Mouse (Mus musculus): Measurements from ENCODE around the gene Actg2. TPM values are rescaled to one million over a fixed set of nuclear protein-coding genes. Genes with fewer than 3 reads are reported as not detected.
A peak's percentile ranks its signal among the peaks of the same experiment; 100 is the strongest.

Actg2 gene
- total RNA-seq, 4 experiments from 2014 or later, result 0.33 to 1.6 (median 0.89) TPM

GRCm38 (mm10) chr6:83515172-83515571 lies 20.9 kb downstream of the Actg2 start:
- DNase-seq (ENCODE audit: low spot score), result no peak

DNA sequence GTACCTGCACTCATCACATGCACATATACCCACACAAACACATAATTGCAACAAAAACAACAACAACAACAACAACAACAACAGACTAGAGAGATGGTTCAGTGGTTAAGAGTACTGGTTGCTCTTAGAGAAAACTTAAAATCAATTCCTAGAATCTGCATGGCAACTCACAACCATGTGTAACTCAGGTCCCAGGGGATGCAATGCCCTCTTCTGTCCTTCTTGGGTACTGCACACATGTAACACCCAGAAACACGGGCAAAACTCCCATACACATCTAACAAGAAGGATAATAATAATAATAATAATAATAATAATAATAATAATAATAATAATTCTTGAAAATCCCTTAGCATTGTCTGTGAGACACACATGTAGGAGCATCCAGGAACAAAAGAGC lies 23.6 kb downstream of the Actg2 start:
- peak; percentile 67 for DNase-seq (ENCODE audit: low spot score)

DNA sequence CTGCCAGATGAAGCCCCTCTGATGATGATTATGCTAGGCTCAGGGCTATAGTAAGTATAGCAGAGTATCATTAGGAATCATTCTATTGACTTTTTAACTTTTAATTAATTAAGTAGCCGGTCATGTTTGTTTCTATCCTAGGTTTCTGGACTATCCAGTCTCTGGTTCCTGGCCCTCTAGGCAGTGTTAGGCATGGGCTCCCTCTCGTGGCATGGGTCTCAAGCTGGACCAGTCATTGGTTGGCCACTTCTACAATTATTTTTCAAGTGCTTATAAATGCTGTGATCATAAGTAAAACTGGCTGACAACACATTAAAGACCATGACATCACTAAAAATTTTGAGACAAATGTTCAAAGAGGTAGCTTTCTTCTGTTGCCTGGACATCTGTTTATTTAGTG lies 25.9 kb downstream of the Actg2 start:
- no peak for DNase-seq (ENCODE audit: low spot score)

DNA sequence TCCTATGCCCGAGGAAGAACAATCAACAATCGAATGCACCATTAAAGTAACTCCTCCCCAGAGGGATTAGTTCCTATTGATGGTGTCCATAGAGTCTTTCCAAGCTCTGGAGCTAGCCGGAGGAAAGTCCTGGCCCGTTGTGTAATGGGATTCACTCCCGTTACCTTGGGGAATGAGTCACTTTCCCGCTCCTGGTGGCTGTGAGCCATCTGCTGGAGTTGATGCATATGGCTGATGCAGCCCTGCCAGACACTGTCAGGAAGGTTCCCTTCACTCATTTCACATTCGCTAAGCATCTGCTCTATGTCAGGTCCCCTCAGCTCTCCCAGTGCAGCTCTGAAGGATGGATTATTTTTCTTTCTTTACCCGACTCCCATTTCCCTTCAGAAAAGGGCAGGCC lies 26.6 kb downstream of the Actg2 start:
- DNase-seq (ENCODE audit: low spot score), result no peak

DNA sequence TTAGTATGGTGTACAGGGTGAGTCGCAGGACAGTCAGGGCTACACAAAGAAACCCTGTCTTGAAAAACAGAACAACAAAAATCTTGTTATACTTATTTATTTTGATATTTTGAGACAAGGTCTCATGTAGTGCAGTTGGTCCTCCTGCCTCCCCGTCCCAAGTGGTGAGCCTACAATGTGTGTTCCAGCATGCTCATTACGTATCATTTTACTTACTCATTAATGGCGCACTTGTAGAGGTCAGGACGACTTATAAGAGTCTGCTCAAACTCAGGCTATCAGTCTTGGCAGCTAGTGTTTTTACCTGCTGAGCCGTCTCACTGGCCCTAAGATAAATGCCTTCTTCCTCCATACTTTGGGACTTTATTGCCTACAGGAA lies 28.9 kb downstream of the Actg2 start:
- no peak for DNase-seq (ENCODE audit: low spot score)

DNA sequence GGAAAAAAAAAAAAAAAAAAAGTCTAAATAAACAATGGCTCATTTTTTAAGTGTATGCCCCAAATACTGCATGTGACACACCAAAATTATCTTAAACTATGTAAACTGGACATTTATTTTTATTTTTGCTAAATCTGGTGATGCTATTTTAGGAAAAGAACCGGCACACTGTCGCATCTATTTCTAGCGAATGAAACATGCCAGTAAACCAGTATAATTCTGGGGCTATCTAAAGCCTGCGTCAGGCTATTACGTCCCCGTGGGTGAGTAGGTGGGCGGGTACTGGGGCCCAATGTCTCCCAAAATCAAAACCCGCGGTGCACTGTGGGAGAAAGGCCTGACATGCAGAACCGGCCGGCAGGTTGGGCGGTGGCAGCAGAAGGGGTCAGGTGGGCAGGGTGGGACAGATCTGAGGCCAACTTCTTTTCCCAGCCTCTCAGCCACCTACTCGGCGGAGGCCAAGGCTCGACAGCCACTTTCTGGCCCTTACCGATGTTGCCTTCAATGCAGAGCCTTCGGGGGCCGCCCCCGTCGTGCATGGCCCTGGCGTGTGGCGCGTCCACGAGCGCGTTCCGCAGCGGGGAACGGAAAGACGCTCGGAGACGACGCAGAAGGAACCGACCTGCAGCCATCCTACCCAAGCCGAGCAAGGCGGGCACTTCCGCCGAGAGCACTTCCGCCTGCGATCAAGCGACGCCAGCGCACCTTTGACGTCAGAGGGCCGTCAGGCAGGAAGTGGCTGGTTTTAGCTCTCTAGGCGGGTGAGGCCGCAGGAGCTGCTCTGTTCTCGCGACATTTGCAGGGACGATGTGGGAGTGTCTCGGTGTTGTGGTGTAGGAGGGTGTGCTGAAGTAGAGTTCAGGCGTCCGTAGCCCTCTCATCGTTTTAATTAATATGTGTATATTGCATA lies 29.6 kb downstream of the Actg2 start, which contains the start of gene Dguok:
TSS of gene Dguok (minus strand) at position 712 of the 910 bp plus-strand sequence.
- peak; percentile 97 for DNase-seq (ENCODE audit: low spot score)

DNA sequence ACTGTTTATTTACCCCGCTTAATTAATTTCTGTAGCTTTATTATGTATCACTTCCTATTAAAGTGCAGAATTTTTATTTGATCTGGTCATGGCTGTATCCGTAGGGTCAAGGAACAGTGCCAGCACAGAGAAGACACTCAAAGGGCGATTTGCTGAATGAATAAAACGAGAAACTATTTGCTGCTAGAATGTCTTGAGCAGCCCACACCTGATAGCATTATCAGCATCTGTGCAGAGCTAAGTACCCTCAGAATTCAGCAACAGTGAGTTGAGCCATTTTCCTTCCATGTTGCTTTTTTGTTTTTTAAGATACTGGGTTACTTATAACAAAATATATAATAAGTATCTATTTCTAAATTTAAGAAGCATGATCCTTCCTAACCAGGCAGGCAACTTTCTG lies 30.5 kb downstream of the Actg2 start:
- no peak for DNase-seq (ENCODE audit: low spot score)

GRCm38 (mm10) chr6:83503361-83503760 lies 32.7 kb downstream of the Actg2 start:
- no peak for DNase-seq (ENCODE audit: low spot score)

GRCm38 (mm10) chr6:83502656-83503055 lies 33.4 kb downstream of the Actg2 start:
- DNase-seq (ENCODE audit: low spot score), result peak; percentile 37

DNA sequence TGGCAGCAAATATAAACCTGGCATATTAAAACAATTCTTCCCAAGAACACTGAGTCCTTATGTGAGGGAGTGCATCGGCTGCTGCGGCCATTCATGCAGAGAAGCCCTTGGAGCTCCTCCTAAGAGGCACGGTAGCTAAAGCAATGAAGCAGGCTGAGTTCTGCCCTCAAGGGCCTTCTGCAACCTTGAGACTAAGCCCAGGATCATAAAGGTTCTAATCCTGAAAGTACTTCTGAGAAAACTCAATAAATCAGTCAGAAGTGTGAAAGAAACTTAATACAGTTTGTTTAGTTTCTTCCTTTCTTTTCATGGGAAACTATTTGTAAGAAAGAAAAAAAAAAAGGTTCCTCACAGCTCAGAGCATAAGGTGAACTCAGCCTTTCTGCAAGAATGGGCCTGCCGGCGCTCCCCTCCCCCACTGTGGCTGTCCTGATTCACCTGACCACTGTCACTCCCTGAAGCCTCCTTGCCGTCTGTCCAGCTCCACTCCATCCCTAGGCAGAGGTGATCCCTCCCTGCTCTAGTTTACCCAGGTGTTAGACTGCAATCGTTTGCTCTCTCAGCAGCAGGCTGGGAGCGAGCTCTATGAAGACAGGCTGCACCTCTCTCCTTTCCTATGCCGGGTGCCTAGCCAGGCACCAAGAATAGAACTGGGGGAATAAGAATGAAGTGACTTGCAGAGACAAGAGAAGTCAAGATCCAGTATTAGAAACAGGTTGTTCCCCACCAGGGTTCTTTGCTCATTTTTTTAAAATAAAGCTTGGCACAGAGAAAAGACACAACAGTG lies 34.3 kb downstream of the Actg2 start:
- DNase-seq (ENCODE audit: low spot score), result no peak

DNA sequence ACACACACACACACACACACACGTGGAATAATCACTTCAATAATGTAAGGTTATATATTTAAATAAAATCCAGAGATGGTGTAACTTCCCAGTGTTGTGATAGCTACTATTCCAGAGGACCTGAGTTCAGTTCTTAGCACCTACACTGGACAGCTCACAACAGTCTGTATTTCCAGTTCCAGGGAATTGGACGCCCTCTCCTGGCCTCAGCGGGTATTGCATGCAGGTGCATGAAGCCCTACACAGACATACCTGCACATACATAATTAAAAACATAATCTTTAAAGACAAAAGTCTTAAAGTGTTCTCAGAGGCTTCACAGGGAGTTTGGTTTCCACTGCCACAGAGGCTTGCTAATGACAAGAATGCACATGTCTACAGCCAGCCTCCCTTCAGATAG lies 35.6 kb downstream of the Actg2 start:
- DNase-seq (ENCODE audit: low spot score), result no peak

GRCm38 (mm10) chr6:83499078-83499477 lies 37.0 kb downstream of the Actg2 start:
- no peak for DNase-seq (ENCODE audit: low spot score)

DNA sequence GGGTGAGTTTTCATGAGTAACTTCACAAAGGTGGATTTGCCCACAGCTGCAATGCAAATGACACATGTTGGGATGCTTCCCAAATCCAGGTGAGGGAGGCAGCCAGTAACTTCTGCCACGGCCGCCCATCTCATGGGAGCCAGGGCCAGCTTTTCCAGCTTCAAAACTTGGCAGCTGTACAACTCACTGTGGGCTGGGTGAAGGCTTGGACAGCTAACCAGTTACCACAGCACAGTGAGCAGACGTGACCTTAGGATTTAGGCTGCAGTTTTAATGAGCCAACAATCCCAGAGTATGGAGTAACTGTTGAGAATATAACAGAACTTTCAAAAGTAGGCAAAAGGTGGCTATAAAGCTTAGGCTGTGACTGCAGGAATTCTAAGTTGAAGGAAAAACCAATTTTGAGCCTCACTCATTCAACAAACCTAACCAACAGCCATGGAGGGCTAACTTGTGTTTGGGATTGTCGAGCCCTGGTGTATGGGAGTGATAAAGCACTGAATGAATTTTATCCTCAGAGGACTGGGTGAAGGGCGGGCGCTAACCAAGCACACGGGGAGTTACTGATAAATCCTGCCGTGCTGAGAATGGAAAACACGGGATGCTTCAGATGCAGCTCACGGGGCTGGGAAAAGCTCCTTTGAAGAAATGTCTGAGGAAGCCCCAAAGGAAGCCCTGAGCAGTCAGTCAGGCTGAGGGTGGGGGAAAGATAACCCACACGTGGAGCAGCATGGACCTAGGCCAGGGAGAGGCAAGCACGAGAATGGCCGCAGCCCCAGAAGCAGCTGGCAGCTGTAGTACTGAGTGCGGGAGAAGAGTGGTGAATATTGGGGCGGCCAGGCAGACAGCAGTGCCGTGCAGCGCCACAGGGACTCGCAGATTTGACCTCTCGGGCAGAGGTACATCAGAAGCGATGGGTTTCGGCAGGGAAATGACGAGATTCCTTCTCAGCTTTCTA lies 39.0 kb downstream of the Actg2 start:
- no peak for DNase-seq (ENCODE audit: low spot score)

DNA sequence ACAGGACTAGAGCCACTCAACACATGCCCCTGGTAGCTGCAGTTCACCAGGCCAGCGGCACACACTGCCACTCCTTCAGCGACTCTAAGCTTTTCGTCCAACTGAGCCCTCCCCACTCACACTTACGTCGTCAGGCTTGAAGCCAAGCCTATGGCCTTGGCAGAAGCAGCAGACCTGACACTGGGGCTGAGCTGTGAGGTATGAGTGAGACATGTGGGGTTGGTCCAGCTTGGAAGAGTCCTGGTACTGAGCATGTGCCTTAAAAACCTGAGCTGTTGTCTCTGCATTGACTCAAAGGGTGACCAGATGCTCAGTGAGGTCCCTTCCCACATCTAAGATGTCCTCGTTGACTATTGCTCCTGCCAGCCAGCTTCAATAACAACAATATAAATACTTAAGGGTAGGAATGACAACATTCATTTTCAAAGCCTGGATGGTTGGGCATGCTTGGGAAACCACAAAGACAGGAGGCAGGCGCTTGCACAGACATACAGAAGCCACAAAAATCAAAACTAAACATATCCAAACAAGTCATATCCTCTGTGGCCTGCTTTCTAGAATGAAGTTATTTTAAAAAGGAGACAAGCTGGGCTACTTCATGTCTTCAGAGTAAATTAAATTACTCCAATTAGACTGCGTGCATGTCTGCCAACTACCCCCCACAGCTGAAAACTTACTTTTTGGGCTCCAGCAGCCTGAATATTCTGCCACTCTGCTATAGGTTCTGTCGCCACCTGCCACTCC lies 39.9 kb downstream of the Actg2 start:
- DNase-seq (ENCODE audit: low spot score), result peak; percentile 36

DNA sequence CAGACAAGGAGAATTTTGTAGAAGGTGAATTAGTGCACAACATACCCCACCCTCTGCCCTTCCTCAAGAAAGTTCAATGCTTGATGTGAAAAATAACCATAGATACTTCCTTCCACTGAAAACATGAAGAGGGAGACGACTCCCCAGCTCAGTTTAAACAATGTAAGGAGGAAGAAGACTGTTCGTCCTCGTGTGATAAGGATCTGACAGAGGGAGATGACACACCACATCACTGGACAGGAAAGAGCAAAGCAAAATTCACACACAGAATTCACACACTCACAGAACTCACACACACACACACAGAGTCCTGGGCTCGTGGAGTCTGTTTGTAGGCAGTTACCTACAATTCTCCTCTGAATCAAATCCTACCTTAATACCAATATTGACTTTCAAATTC lies 45.4 kb downstream of the Actg2 start:
- no peak for DNase-seq (ENCODE audit: low spot score)

DNA sequence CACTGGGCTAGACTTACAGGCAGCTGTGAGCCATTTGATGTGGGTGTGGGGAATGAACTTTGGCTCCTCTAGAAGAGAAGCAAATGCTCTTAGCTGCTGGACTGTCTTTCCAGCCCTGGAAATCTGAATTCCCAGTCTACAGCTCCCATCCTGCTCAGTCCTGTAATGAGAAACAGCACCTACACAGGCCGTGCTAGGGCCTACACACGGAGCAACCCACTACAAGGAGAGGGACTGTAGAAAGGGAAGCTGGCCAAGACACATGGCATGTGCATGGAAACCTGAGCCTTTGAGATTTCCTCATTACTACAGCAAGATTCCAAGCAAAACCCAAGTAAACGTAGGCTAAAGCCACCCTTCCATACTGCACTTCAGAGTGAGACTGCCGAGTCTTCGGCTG lies 47.9 kb downstream of the Actg2 start:
- DNase-seq (ENCODE audit: low spot score), result no peak

GRCm38 (mm10) chr6:83487298-83487697 lies 48.8 kb downstream of the Actg2 start:
- DNase-seq (ENCODE audit: low spot score), result no peak

GRCm38 (mm10) chr6:83485854-83486253 lies 50.2 kb downstream of the Actg2 start:
- DNase-seq (ENCODE audit: low spot score), result no peak

GRCm38 (mm10) chr6:83483776-83484175 lies 52.3 kb downstream of the Actg2 start:
- no peak for DNase-seq (ENCODE audit: low spot score)

DNA sequence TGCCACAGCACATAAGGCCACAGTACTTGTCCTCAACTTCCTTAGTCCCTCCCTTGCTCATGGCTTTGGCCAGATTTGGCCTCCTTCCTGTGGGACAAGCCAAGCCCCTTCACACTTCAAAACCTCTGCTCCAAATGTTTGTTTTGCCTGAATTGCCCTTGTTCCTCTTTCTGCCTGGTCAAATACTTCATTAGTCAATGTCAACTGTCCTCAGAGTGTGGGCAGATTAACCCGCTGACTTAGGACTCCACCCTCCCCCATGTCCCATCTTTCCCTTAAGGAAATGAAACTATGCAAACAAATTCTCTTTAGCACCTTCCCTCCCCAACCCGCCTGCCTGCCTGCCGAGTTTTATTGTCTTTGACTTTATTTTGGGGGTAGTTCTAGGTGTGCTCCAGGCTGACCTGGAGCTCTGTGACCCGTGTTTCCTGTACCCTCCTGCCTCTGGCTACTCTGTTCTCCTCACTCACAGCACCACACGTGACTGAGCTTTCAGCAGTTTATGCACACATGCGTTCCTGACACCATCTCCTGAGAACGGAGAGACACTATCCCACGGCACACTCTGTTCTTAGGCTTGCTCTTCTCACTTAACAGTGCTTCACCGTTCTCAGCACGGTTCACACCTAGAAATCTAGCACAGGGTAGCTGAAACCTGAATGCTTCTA lies 53.5 kb downstream of the Actg2 start:
- DNase-seq (ENCODE audit: low spot score), result peak; percentile 36
